Mouse (Mus musculus) right cerebral cortex, adult 2 months (tissue): ENCODE data around the gene Ror1.
A peak's percentile ranks its signal among the peaks of the same experiment; 100 is the strongest.

Source experiments
- DNase-seq, 2 experiments: peaks; one replicate each; pipeline ENCODE4 v3.0.0; 2021 to 2022; ENCODE audit warnings: low spot score in 2 of 2

Gene Ror1

GRCm38 (mm10) chr4:100095685-100096595 is at the start of gene Ror1:
Gene Ror1 (plus strand): TSS chr4:100095791.
- peak; percentile 84 to 89 for DNase-seq

GRCm38 (mm10) chr4:100047066-100047465 is 48.5 kb upstream of the Ror1 start:
- no peak for DNase-seq

GRCm38 (mm10) chr4:100048351-100048950 is 47.1 kb upstream of the Ror1 start:
- no peak for DNase-seq

DNA sequence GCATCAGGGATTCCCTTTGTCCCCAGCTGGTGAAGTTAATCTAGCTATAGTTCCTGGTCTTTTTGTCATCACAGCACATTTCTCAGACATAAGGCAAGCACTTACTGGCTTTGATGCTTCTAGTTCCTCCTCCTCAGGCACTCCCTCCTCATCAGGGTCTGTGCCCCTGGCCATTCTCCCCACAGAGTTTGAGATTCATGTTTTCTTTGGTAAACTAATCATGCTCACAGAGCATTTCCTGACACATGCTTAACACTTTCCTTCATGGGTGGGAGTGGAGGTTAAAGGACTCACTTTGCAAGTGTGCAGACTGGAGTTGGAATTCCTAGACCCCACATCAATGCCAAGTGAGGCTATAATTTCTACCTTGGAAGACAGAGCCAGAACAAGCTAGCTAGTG is 43.8 kb upstream of the Ror1 start:
- DNase-seq = no peak

DNA sequence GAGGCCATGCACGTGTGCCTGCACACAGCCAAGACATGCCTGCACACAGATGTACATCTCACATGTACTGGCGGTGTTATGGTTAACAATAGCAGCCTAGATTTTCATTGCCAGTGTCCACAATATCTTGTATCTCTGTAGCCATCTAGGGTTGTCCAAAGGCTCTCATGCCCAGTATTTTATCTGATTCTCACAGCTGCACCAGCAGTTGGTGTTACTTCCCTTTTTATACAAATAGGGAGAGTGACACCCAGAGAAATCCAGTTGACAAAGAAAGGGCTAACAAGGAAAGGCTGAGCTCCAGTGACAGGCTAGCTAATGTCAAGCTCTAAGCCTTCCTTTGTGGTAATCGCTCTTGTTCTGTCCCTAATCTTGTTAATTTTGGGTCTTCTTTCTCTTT is 43.3 kb upstream of the Ror1 start:
- DNase-seq = no peak

DNA sequence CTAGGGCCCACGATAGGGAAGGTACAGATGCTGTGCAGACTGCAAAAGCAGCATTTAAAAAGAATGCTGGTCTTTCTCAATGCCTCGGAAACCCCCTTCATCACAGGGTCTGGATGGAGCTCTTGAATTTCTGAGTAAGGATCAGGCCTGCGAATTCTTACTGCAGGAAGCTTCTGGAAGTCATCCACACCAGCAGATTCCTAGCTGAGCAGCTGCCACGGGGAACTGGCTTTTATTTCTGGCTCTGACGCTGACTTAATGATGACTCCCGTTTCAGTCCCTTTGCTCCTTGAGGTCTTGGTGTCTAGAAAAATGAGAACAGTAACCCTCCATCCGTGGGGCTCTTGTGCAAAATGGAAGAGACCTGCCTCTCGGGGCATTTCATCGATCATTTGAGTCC is 39.5 kb upstream of the Ror1 start:
- no peak for DNase-seq

GRCm38 (mm10) chr4:100056446-100056845 is 39.1 kb upstream of the Ror1 start:
- DNase-seq = no peak

DNA sequence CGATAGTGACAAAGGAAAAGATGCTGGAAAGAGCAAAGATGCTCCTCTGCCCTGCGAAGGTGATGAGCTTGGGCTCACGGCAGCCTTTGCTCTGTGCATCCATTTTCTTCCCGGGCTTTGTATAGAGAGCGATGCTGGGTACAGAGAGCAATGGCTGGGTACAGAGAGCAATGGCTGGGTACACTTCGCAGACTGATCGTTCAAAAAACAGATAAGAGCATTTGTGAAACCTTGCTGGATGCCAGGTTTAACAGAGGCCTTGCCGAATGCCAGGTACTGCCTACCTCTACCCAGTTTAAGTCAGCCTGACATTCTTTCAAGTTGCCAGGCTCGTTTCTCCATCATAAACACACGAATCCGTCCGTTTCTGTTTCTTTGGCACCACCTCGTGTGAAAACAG is 38.2 kb upstream of the Ror1 start:
- no peak for DNase-seq

DNA sequence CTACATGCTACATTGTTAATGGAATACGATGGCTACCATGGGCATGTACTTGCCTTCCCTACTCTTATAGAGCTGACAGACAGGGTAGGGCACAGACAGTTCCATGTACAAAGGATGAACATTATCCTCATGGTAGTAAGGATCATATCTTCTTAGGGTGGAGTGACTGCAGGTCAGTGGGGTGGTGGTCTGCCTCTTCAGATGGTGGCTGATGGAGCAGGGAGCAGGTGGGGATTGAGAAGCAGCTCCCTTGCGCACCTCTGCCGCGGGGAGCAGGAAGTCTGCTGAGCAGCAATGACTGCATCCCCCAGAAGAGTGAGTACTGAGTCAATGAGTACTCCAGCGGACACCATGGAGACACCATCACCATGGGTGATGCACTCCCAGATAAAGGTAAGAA is 37.0 kb upstream of the Ror1 start:
- no peak for DNase-seq

DNA sequence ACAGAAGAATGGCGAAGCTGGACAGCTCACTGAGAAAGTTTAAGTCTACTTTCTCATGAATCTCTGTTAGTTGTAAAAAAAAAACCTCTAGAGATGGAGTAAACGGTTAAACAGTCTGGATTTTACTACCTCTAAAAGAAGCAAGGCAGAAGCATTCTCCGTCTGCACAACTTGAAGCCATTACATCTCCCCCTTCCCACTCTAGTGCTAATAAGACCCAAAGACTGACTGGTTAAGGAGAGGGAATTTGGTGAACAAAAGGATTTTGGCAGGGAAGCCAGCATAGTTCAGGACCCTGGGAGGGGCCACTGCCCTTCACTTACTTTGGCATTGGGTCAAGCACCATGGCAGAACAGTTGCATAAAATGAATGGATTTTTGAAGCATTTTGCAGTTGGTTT is 35.8 kb upstream of the Ror1 start:
- DNase-seq = no peak

GRCm38 (mm10) chr4:100061396-100062066 is 34.1 kb upstream of the Ror1 start:
- no peak for DNase-seq

- no peak for DNase-seq
These were observed 29.9 kb upstream of the Ror1 start for GRCm38 (mm10) chr4:100065686-100066085.

DNA sequence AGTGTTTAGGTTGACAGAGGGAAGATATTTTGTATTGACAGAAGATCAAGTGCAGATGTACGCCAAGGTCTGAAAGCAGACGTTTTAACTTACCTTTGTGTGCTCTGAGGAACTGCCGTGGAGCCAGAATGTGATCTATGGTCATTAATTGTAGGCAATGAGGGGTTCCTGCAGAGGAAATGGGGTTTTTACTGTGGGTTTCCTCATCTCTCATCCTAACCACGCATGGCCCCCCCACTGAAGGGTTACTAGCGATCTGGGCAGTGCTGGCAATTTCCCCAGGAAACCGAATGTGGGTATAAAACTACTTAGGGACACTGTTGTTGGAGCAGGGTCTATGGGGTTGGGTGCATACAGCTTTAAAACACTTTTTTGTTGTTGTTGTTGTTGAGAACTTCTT is 25.5 kb upstream of the Ror1 start:
- DNase-seq = no peak

DNA sequence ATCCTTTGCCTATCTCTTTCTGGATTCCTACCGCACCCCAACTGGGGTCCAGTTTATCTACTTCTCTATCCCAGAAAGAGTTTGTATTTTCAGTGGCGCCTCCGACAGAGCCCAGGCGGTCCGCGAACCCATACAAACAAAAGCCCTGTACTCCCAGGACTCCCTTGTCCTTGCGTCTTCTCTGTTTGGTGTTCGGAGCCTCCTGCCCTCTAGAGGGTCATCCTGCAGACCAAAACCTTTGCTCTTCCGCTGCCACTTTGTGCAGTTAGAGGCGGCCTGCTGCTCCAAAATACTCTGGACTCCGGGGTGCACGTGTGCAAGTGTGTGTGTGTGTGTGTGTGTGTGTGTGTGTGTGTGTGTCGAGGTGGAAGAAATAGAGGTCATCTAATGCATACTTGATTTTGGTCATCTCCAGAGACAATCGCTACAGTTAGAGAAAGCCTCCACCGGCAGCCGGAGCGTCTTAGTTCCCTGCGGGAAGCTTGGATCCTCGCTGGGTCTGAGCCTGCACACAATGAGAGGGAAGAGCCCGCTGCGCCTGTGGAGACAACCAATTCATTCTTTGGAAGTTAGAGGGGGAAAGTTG is 1.1 kb downstream of the Ror1 start:
- no peak for DNase-seq

DNA sequence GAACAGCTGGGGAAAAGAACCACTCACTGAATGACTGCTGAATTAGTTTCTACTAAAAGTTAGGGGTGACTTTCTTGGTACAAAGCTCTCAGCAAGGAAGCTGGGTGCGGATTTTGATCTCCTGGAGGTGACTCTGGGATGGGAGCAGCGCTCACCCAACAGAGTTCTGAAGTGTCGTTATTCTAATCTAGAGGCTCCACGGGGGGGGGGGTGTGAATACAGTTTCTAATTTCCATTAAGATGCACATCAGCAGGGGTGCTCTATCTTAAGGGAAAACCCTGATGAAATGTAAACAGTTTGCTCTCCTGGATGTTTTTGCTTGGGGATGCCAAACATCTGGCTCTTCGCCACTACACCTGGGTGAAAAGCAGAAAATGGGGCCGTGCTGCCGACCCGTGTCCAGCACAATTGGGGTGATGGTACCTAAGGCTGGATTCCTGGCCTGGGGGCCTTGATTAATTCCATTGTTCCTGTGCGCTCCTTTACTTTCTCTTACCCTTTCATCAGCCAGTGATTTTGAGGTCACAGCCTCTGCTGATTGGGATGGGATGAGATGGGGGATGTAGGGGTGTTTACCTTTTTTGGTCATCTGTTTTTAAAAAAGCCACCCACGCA is 1.9 kb downstream of the Ror1 start:
- no peak for DNase-seq

GRCm38 (mm10) chr4:100101066-100101820 is 5.7 kb downstream of the Ror1 start:
- no peak for DNase-seq

GRCm38 (mm10) chr4:100101844-100102243 is 6.3 kb downstream of the Ror1 start:
- no peak for DNase-seq

DNA sequence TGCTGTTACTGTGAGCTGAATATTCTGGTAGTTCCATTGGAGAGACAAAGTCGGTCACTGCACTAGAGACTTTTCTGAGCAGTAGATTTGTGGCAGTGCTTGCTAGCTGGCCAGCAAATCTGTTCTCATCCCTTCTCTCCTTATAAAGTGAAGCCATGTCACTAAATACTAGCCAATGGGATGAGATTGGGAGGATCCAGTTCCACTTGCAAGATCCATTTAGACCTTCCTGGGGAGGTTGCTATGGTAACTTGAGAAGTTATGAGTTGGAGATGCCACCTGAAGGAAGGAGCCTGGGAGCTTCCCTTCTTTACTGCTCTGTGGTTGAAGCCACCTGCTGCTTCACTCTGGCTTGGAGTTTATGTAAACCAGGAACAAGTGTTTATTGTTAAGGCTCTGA is 8.7 kb downstream of the Ror1 start:
- DNase-seq = no peak

GRCm38 (mm10) chr4:100107593-100107992 is 12.0 kb downstream of the Ror1 start:
- DNase-seq = no peak

DNA sequence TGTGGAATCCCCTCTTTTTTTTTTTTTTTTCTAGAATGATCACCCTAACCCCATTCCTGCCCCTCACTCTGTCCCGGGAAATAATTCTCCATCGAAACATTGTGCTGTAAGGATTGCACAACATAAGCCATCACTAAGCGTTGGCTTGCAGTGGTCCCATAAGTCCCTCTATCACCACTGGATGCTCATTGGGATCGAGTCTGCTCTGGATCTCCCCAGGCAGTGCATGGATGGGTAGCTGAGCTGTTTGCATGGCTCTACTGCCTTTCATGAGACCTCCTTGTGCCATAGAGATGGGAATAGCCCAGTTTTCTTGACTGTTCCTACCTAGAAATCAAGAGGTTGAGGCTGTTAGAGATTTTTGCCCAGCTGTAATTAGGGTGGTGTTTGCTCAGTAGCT is 13.0 kb downstream of the Ror1 start:
- DNase-seq = no peak

- DNase-seq = no peak
These were observed 18.6 kb downstream of the Ror1 start for GRCm38 (mm10) chr4:100114148-100114547.
